Mouse (Mus musculus) lung, adult 2 months (tissue): ENCODE data around the gene Tcea2.

ENCODE experiments used
- CTCF ChIP-seq: fragments of 200-500 bp; IDR thresholded peaks from 2 replicates; pipeline ENCODE4 v1.5.1; 2011; ENCODE audit warnings: mild to moderate bottlenecking, low read length, control low read depth; ENCODE audit not compliant: insufficient read depth
- POLR2A ChIP-seq: fragments of 200-500 bp; IDR thresholded peaks from 2 replicates; pipeline ENCODE4 v1.6.1; 2011; ENCODE audit warnings: low read depth, mild to moderate bottlenecking, control low read depth, low read length, borderline replicate concordance; ENCODE audit errors: extremely low read depth

DNA sequence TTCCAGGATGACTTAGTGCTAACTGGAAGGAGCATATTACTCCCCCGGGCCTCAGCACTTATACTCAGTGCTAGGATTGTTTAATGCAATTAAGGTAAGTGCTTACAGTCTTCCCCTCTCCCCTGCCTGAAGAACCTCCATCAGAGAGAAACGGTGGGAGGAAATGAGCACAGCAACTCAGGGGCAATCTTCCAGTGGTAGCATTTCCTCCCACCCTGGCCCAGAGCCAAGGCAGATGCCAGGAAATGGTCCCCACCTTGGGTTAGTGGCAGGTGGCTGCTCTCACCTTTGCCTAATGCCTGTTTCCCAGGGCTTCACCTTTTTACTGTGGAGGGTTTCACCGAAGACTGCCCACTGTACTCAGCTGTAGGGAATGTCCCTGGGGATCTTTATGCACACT, 49.9 kb downstream of the Tcea2 start:
- TF ChIP-seq CTCF (no peak), POLR2A (no peak)
